Mouse (Mus musculus): ENCODE results near the gene Ech1.

The Ech1 gene

GRCm38 (mm10) chr7:28803756-28804155, 21.3 kb upstream of the Ech1 start:
- DNase-seq, result no peak

GRCm38 (mm10) chr7:28806869-28807268, 18.1 kb upstream of the Ech1 start:
- DNase-seq, result peak in 1 of 2 experiments; percentile 42

- peak; percentile 36 to 46 for DNase-seq
These were observed 17.3 kb upstream of the Ech1 start for GRCm38 (mm10) chr7:28807641-28808220.

DNA sequence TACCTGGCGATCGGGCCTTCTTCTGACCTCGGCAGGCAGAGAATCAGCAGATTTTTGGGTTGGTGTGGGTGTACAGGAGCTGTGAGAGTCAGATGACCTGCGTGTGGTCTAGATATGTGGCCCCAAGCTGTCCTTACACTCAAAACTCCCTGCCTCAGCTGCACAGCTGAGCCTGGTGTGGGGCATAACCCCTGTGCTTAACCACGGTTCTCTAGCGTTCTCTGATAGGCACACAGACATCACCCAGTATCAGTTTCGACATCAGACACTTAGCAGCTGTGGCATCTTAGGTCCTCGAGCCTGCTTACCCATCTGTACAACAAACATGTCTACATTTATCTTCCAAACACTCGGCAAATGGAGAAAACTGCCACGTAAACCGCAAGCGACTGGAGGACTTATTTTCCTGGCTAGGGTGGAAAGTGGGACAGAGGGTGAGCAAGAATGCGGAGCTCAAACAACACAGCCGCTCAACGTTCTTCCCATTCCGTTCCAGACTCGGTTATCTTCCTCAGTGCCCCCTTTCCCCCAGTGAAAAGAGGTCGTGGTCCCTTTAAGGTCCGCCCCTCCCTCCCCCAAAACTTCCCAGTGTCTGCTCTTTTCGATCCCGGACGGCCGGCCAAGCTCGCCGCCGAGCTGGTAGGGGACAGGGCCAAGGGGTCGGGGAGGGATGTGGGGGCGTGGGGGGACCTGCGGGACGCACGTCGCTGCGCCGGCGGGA, 16.6 kb upstream of the Ech1 start, which contains the start of gene Hnrnpl:
Gene Hnrnpl (plus strand): TSS at position 321 of the 721 bp plus-strand sequence.
- DNase-seq, result peak in 1 of 2 experiments; percentile 52

DNA sequence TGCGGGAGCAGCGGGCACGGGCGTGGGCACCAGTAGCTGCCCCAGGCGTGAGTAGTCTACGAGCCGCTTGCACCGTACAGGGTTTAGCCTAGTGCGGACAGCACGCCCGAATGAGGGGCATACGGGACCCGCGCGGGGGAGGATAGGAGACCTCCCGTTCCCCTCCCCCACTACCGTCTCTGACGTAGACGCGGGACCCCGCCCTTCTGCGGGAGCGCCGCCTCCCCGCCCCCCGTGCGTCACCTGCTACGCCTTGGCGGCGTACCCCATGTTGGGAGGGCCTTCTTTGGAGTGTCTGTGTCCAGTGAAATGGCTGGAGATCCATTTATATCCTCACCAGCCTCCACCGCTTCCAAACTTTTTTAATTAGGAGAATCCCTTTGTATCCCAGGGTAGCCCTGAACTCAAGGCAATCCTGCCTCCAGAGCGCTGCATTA, 16.0 kb upstream of the Ech1 start:
- peak; percentile 97 to 99 for DNase-seq

DNA sequence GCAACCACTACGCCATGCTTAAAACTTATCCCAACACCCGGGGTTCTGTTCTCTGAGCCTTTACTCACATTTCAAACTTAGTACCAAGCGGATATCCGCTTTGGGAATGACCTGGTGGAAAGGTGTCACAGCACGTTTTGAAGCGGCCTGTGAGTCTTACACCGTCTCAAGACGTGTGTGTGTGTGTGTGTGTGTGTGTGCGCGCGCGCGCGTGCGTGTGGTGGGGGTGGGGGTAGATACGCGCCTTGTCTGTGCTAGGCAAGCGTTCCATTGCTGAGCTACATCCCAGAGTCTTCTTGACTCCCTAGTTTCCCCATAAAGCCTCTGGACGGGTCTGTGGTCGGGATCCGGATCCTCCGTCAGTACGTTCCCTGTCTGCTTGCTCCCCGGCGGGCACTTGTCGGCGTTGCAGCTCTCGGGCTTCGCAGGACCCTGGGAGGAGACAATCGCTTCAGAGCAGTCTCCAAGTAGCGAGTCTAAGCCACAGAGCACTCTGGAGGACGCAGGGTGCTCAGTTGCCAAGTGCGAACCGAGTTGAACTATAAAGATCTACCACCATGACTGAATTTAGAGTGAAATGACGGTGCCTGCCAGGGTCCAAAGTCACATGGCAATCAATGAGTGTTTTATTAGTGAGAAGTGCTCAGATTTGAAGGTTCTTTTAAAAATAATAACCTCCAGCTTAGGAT, 15.5 kb upstream of the Ech1 start:
- DNase-seq, result peak; percentile 74 to 82

- peak; percentile 99 for DNase-seq
These were observed 14.6 kb upstream of the Ech1 start for GRCm38 (mm10) chr7:28810107-28811066.

- DNase-seq, result peak; percentile 91 to 98
These were observed 13.8 kb upstream of the Ech1 start for GRCm38 (mm10) chr7:28811228-28811627.

GRCm38 (mm10) chr7:28811640-28812275, 13.3 kb upstream of the Ech1 start:
- DNase-seq, result no peak

DNA sequence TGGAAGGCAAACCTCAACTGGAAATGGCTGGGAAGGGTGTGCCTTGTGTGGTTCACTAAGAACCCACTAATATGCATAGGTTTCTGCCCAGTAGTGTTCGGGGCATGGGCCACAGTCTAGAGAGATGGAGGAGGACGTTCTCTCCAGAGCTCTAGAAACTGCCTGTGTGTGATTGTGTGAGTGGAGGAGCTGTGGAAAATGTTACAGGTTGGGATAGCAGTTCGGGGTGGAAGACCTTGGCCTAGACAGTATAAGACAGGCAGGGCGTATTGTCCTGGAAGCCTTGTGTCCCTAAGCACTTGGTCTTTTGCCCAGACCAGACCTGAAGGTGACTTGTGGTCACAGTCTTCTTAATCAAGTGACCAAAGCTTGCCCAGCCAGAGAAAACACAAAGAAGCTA, 12.6 kb upstream of the Ech1 start:
- no peak for DNase-seq

- no peak for DNase-seq
These were observed 12.1 kb upstream of the Ech1 start for GRCm38 (mm10) chr7:28812949-28813348.

DNA sequence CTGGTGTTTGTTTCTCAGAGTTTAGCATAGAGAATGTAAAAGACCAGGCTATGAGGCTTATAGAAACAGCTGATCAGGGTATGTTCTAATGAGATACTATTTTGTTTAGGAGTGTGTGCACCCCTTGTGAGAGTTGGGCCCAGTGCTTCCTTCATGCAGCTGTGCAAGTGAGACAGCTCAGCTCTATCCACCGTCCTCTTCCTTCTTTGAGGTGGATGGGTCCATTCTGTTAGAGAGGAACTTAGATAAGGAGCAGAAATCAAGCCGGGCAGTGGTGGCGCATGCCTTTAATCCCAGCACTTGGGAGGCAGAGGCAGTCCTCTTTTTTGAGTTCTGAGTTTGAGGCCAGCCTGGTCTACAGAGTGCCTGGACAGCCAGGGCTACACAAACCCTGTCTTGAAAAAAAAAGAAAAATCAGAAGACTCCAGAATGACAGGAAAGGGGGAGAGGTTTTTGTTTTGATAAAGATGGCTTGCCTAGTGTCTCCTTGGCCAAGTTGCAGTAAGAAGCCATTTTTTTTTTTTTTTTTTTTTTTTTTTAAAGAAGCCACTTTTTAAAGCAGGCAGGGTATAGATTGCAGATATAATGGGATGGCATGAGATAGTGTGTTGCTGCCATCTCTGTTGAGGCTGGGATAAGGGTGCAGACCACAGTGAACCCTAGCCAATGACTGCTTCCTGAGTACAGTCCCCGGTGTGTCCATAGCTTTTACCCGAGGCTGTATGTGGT, 10.5 kb upstream of the Ech1 start:
- DNase-seq, result no peak

DNA sequence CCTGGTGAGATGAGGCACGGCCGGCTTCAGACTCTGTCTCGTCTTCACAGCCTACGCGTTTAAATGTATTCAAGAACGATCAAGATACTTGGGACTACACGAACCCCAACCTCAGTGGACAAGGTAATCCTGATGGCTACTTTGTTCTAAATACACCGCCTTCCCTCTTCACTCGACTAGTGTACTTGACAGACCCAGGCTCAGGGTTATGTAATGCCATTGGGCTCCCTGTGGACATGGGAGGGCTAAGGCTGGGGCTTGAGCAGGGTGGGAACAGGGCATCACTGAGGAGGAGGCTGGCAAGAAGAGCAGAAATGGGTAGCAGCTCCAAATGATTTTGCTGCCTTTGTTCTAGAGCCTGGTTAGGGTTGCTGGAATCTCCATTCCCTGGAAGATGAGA, 9.8 kb upstream of the Ech1 start:
- DNase-seq, result no peak

DNA sequence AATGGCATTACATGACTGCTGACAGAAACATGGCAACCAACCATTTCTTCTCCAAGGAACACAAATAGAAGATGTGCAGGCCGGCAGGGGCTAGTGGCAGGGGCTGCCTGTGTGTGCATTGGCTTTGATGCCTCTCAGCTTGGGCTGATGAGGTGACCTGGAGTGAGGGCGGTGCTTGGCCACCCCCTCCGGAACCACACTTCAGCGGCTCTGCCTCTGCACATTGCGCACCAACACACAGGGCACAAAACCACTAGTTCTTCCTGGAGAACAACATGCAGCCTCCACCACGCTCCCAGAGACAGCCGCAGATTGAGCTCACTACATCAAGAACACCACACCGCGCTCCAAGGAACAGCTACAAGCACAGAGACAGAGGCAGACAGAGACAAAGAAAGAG, 8.8 kb upstream of the Ech1 start:
- peak in 1 of 2 experiments; percentile 33 for DNase-seq

- DNase-seq, result peak in 1 of 2 experiments; percentile 47
These were observed 8.1 kb upstream of the Ech1 start for GRCm38 (mm10) chr7:28816920-28817319.

- no peak for DNase-seq
These were observed 7.5 kb upstream of the Ech1 start for GRCm38 (mm10) chr7:28817524-28817923.

DNA sequence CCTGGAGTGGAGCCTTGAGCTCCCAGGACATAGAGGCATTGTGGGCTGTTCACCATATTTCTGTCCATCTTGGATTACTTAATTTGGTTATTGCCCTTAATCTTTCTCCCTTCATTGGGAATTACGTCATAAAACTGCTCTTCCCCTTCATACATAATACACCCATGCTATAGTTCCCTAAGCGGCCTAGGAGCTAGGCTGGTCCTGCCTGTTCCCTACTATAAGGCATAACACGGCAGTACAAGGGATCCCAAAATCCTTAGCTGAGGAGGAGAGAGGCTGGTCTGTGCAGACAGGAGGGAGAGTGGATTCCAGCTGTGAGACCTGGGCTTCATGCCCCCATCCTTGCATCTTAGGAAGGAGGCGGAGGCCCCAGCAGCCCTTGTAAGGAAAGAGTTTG, 7.1 kb upstream of the Ech1 start:
- DNase-seq, result no peak

DNA sequence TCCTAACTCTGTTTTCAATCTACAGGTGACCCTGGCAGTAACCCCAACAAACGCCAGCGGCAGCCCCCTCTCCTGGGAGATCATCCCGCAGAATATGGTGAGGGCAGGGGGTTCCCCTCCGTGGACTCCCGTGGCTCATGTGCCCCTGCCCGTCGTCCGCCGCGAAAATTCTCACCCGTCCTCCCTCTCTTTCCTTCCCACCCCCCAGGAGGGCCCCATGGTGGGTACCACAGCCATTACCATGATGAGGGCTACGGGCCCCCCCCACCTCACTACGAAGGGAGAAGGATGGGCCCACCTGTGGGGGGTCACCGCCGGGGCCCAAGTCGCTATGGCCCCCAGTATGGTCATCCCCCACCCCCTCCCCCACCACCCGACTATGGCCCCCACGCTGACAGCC, 6.6 kb upstream of the Ech1 start:
- DNase-seq, result peak in 1 of 2 experiments; percentile 34

- DNase-seq, result no peak
These were observed 6.1 kb upstream of the Ech1 start for GRCm38 (mm10) chr7:28818861-28819452.

- DNase-seq, result no peak
These were observed 5.4 kb upstream of the Ech1 start for GRCm38 (mm10) chr7:28819571-28819970.
